Mouse (Mus musculus): ENCODE data around the gene Ppip5k2. TPM values are rescaled to one million over a fixed set of nuclear protein-coding genes. Genes with fewer than 3 reads are reported as not detected.

Gene Ppip5k2
- total and polyA plus RNA-seq, 2 experiments from 2014 or later = 42.4 to 68.0 TPM

- Histone ChIP-seq H3K4me3 (ENCODE audit: low read depth, low read length) (no peak overlapping the region), H3K27me3 (ENCODE audit: control insufficient read depth, insufficient read depth, low read length) (no peaks in the 10 kb centered on the region), H3K4me2 (ENCODE audit: low read depth, low read length) (no peak overlapping the region), H3K4me1 (ENCODE audit: control insufficient read depth, insufficient read depth) (no peaks in the 10 kb centered on the region), H3K36me3 (replicated peaks; ENCODE audit: control insufficient read depth, insufficient read depth, low read length) (no peaks in the 10 kb centered on the region), H3K9me3 (replicated peaks; ENCODE audit: control insufficient read depth, low read length) (no peaks in the 10 kb centered on the region), H3K27ac (ENCODE audit: low read depth) (no peak overlapping the region), H3K9ac (replicated peaks; ENCODE audit: low read depth, low read length) (no peak overlapping the region)
- ATAC-seq (ENCODE audit: insufficient read depth, low read depth) (no peak), DNase-seq (ENCODE audit: low spot score) (no peak)
- 86% methylated on average over 3 of the region's 3 CpGs for WGBS
- peak; percentile 26; the same call in 1 of the 2 replicates for TF ChIP-seq CTCF (IDR thresholded peaks at IDR 0.05; ENCODE audit: low read depth)
- TF ChIP-seq EP300 (IDR thresholded peaks at IDR 0.05; ENCODE audit: low read depth) = no peak
Measured at GRCm38 (mm10) chr1:97794110-97794509, 23.9 kb upstream of the Ppip5k2 start.

GRCm38 (mm10) chr1:97788490-97788889, 18.3 kb upstream of the Ppip5k2 start:
- no peaks in the 10 kb centered on the region for H3K27me3 ChIP-seq (ENCODE audit: control insufficient read depth, insufficient read depth, low read length)
- no peaks in the 10 kb centered on the region for H3K9me3 ChIP-seq (replicated peaks; ENCODE audit: control insufficient read depth, low read length)
- H3K4me2 ChIP-seq (ENCODE audit: low read depth, low read length) = no peak overlapping the region
- WGBS = 27% methylated on average over 2 of the region's 2 CpGs
- peak overlapping the region; percentile 83 for H3K27ac ChIP-seq (ENCODE audit: low read depth)
- H3K9ac ChIP-seq (replicated peaks; ENCODE audit: low read depth, low read length) = no peak overlapping the region
- H3K4me3 ChIP-seq (ENCODE audit: low read depth, low read length) = no peak overlapping the region
- ATAC-seq (ENCODE audit: insufficient read depth, low read depth) (peak; percentile 76), DNase-seq (ENCODE audit: low spot score) (peak; percentile 70)
- H3K4me1 ChIP-seq (ENCODE audit: control insufficient read depth, insufficient read depth) = 0 out of 2 replicates have a peak, but pooled peaks cover 4% of the 10 kb centered on the region
- H3K36me3 ChIP-seq (replicated peaks; ENCODE audit: control insufficient read depth, insufficient read depth, low read length) = no peaks in the 10 kb centered on the region
- no peak for TF ChIP-seq CTCF (IDR thresholded peaks at IDR 0.05; ENCODE audit: low read depth)
- peak; percentile 85 for TF ChIP-seq EP300 (IDR thresholded peaks at IDR 0.05; ENCODE audit: low read depth)

- no peaks in the 10 kb centered on the region for H3K9me3 ChIP-seq (replicated peaks; ENCODE audit: control insufficient read depth, low read length)
- no peaks in the 10 kb centered on the region for H3K27me3 ChIP-seq (ENCODE audit: control insufficient read depth, insufficient read depth, low read length)
- no peak overlapping the region for H3K4me3 ChIP-seq (ENCODE audit: low read depth, low read length)
- DNase-seq (ENCODE audit: low spot score) (peak; percentile 69), ATAC-seq (ENCODE audit: insufficient read depth, low read depth) (peak; percentile 80)
- H3K36me3 ChIP-seq (replicated peaks; ENCODE audit: control insufficient read depth, insufficient read depth, low read length) = no peaks in the 10 kb centered on the region
- H3K4me2 ChIP-seq (ENCODE audit: low read depth, low read length) = no peak overlapping the region
- no peak overlapping the region for H3K9ac ChIP-seq (replicated peaks; ENCODE audit: low read depth, low read length)
- TF ChIP-seq EP300 (IDR thresholded peaks at IDR 0.05; ENCODE audit: low read depth) (peak; percentile 67; the same call in 1 of the 2 replicates), CTCF (IDR thresholded peaks at IDR 0.05; ENCODE audit: low read depth) (no peak)
- H3K27ac ChIP-seq (ENCODE audit: low read depth) = peak overlapping the region; percentile 83
- 0 out of 2 replicates have a peak, but pooled peaks cover 4% of the 10 kb centered on the region for H3K4me1 ChIP-seq (ENCODE audit: control insufficient read depth, insufficient read depth)
- WGBS = 33% methylated on average over 3 of the region's 3 CpGs
Measured at GRCm38 (mm10) chr1:97787674-97788073, 17.5 kb upstream of the Ppip5k2 start.

GRCm38 (mm10) chr1:97785685-97786393, 15.6 kb upstream of the Ppip5k2 start:
- WGBS = 82% methylated on average over 11 of the region's 11 CpGs
- no peaks in the 10 kb centered on the region for H3K27me3 ChIP-seq (ENCODE audit: control insufficient read depth, insufficient read depth, low read length)
- no peak for DNase-seq (ENCODE audit: low spot score)
- H3K9me3 ChIP-seq (replicated peaks; ENCODE audit: control insufficient read depth, low read length) = no peaks in the 10 kb centered on the region
- H3K4me2 ChIP-seq (ENCODE audit: low read depth, low read length) = no peak overlapping the region
- no peak overlapping the region for H3K9ac ChIP-seq (replicated peaks; ENCODE audit: low read depth, low read length)
- no peak overlapping the region for H3K4me3 ChIP-seq (ENCODE audit: low read depth, low read length)
- H3K36me3 ChIP-seq (replicated peaks; ENCODE audit: control insufficient read depth, insufficient read depth, low read length) = no peaks in the 10 kb centered on the region
- H3K4me1 ChIP-seq (ENCODE audit: control insufficient read depth, insufficient read depth) = 0 out of 2 replicates have a peak, but pooled peaks cover 4% of the 10 kb centered on the region
- no peak overlapping the region for H3K27ac ChIP-seq (ENCODE audit: low read depth)
- TF ChIP-seq CTCF (IDR thresholded peaks at IDR 0.05; ENCODE audit: low read depth) (no peak), EP300 (IDR thresholded peaks at IDR 0.05; ENCODE audit: low read depth) (no peak)
- ATAC-seq (ENCODE audit: insufficient read depth, low read depth) = no peak

- 52% methylated on average over 7 of the region's 7 CpGs for WGBS
Measured at GRCm38 (mm10) chr1:97784928-97785327, 14.7 kb upstream of the Ppip5k2 start.

More at GRCm38 (mm10) chr1:97784928-97785327, 14.7 kb upstream of the Ppip5k2 start:
- ATAC-seq (ENCODE audit: insufficient read depth, low read depth) (no peak), DNase-seq (ENCODE audit: low spot score) (no peak)
- H3K4me1 ChIP-seq (ENCODE audit: control insufficient read depth, insufficient read depth) = 0 out of 2 replicates have a peak, but pooled peaks cover 4% of the 10 kb centered on the region
- no peak overlapping the region for H3K27ac ChIP-seq (ENCODE audit: low read depth)
- H3K36me3 ChIP-seq (replicated peaks; ENCODE audit: control insufficient read depth, insufficient read depth, low read length) = no peaks in the 10 kb centered on the region
- H3K9me3 ChIP-seq (replicated peaks; ENCODE audit: control insufficient read depth, low read length) = no peaks in the 10 kb centered on the region
- no peaks in the 10 kb centered on the region for H3K27me3 ChIP-seq (ENCODE audit: control insufficient read depth, insufficient read depth, low read length)
- no peak overlapping the region for H3K4me3 ChIP-seq (ENCODE audit: low read depth, low read length)
- no peak for TF ChIP-seq EP300 (IDR thresholded peaks at IDR 0.05; ENCODE audit: low read depth)
- TF ChIP-seq CTCF (IDR thresholded peaks at IDR 0.05; ENCODE audit: low read depth) = peak; percentile 58
- no peak overlapping the region for H3K4me2 ChIP-seq (ENCODE audit: low read depth, low read length)
- H3K9ac ChIP-seq (replicated peaks; ENCODE audit: low read depth, low read length) = no peak overlapping the region
